Mouse (Mus musculus) erythroblast, embryonic 14.5 days (primary cell): ENCODE data around the gene Pink1. TPM values are rescaled to one million over a fixed set of nuclear protein-coding genes. Genes with fewer than 3 reads are reported as not detected.

Source experiments
- H3K27me3 ChIP-seq: 2 replicates; pipeline ENCODE4 v1.6.1; 2012; ENCODE audit warnings: inconsistent platforms; ENCODE audit not compliant: control insufficient read depth
- H3K36me3 ChIP-seq: 2 replicates; pipeline ENCODE4 v1.6.1; 2012; ENCODE audit warnings: mild to moderate bottlenecking, inconsistent platforms; ENCODE audit not compliant: control insufficient read depth
- H3K4me1 ChIP-seq: 2 replicates; pipeline ENCODE4 v1.6.1; 2012; ENCODE audit warnings: inconsistent platforms; ENCODE audit not compliant: control insufficient read depth
- H3K4me3 ChIP-seq: replicated peaks from 2 replicates; pipeline ENCODE3; 2012; ENCODE audit warnings: moderate library complexity, mild to moderate bottlenecking, inconsistent platforms
- H3K9me3 ChIP-seq: 2 replicates; pipeline ENCODE4 v1.6.1; 2012; ENCODE audit warnings: low read length, inconsistent platforms, mixed read lengths; ENCODE audit not compliant: control insufficient read depth
- GATA1 ChIP-seq: IDR thresholded peaks from 2 replicates; pipeline ENCODE4 v1.6.1; 2012; ENCODE audit warnings: low read length, inconsistent platforms, mixed read lengths
- TAL1 ChIP-seq: IDR thresholded peaks from 3 replicates; pipeline ENCODE4 v1.6.1; 2012; ENCODE audit warnings: low read length, inconsistent platforms, mixed read lengths
- polyA plus RNA-seq: library from polyadenylated mRNA; stranded (reverse); fragments of >175 nt; gene quantifications from 2 replicates; pipeline ENCODE4 v1.2.3, GENCODE M21; 2012

The Pink1 gene
- polyA plus RNA-seq, 1 experiment, result 5.3 TPM

GRCm38 (mm10) chr4:138320711-138321110 lies 5.4 kb downstream of the Pink1 start:
- Histone ChIP-seq H3K4me3 (no peak overlapping the region), H3K36me3 (peaks cover 16% of the 10 kb centered on the region), H3K27me3 (no peaks in the 10 kb centered on the region), H3K4me1 (peaks cover 15% of the 10 kb centered on the region), H3K9me3 (peaks cover 2% of the 10 kb centered on the region; the same call in 1 of the 2 replicates)
- TF ChIP-seq GATA1, result no peak
- no peak for TF ChIP-seq TAL1

DNA sequence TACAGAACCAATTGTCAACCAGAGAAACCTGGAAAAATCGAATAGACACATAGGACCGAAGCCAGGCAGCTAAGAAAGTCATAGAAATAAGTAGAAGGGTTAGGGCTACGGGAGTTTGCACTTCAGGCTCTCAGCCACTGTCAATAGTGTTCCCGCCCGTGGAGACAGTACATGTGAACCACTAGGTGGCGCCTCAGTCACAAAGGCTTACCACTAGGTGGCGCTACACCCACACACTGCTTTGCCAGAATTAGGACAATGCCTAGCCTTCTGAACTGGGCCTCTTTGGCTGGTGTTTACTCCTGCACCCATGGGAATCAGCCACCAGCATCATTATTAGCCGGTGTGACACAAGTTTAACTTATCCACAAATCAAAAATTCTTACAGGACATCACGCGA lies 6.6 kb downstream of the Pink1 start:
- Histone ChIP-seq H3K27me3 (no peaks in the 10 kb centered on the region), H3K36me3 (peaks cover 20% of the 10 kb centered on the region), H3K4me1 (peaks cover 8% of the 10 kb centered on the region), H3K9me3 (peaks cover 2% of the 10 kb centered on the region; the same call in 1 of the 2 replicates), H3K4me3 (no peak overlapping the region)
- no peak for TF ChIP-seq GATA1
- TF ChIP-seq TAL1, result no peak

DNA sequence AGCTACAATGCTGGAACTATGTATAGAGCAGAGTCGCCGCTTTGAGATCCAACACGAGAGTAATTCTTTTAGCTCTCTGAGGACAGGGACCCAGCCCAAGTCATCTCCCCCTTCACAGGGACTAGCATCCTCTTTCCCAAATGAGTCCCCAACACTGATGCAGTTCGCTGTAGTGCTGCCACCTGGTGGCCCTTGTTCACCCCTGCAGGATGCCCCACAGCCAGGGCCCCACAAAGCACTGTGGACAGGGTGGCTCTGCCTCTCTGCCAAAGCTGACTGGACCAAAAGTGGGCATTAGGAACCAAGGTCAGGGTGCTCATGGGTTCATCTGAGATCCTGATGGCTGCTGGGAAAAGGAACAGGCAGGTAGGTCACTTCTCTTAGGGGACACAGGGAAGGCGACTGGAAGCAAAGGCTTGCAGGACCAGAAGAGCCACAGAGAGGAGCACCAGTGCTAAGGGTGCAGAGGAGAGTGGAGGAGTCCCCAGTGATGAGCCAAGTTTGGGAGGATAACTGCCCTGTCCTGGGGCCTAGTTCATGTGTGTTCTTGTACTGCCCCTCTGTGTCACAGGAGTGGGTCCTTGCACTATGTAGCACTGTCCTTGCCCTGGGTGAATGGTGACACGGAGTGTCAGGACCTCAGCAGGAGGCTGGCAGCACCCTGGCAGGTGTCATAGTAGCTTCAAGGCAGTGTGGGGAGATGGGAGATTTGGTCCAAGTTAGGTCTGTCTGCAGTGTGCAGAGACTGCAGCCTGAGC lies 7.4 kb downstream of the Pink1 start:
- peaks cover 2% of the 10 kb centered on the region; the same call in 1 of the 2 replicates for H3K9me3 ChIP-seq
- peaks cover 8% of the 10 kb centered on the region for H3K4me1 ChIP-seq
- H3K27me3 ChIP-seq, result no peaks in the 10 kb centered on the region
- peaks cover 28% of the 10 kb centered on the region for H3K36me3 ChIP-seq
- TF ChIP-seq TAL1 (no peak), GATA1 (no peak)
- no peak overlapping the region for H3K4me3 ChIP-seq

GRCm38 (mm10) chr4:138316369-138316768 lies 9.7 kb downstream of the Pink1 start:
- H3K4me3 ChIP-seq, result no peak overlapping the region
- peaks cover 8% of the 10 kb centered on the region for H3K4me1 ChIP-seq
- H3K36me3 ChIP-seq, result peaks cover 52% of the 10 kb centered on the region
- H3K27me3 ChIP-seq, result no peaks in the 10 kb centered on the region
- peaks cover 2% of the 10 kb centered on the region; the same call in 1 of the 2 replicates for H3K9me3 ChIP-seq
- no peak for TF ChIP-seq GATA1
- no peak for TF ChIP-seq TAL1

DNA sequence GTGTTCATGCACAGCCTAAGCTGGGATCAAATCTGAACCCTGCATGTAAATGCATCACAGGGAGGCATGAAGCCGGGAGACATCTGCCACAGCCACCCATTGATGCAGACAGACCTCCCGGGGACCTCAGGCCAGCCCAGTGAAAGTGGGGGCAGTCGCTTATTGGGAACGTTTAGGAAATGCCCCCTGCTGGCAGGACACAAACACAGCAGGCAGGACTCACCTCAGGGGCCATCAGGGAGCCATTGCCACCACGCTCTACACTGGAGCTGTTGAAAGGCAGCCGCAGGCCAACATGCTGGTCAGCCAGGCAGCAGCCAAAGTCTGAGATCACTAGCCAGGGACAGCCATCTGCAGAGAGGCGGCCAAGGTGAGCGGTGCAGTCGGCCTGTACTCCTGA lies 10.3 kb downstream of the Pink1 start:
- Histone ChIP-seq H3K36me3 (peaks cover 58% of the 10 kb centered on the region), H3K9me3 (peaks cover 2% of the 10 kb centered on the region; the same call in 1 of the 2 replicates), H3K27me3 (no peaks in the 10 kb centered on the region), H3K4me3 (no peak overlapping the region), H3K4me1 (peaks cover 8% of the 10 kb centered on the region)
- TF ChIP-seq TAL1, result no peak
- TF ChIP-seq GATA1, result no peak

DNA sequence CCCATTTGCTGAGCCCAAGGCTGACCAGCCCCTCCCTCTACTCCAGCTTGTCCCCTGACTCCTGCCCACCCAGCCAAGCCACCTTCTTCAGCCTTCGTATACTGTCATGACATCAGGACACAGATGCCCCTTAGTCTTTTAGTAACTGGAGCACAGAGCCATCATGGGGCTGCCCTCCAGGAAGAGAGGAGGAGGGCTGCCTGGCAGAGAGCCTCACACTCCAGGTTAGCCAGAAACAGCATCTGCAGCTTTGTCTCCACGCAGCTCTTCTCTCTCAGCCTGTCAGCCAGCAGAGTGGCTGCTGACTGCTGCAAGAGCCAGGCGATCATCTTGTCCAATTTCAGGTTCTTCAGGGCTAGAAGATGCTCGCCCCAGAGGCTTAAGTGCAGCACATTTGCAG lies 12.3 kb downstream of the Pink1 start:
- no peak for TF ChIP-seq GATA1
- no peak for TF ChIP-seq TAL1
- H3K9me3 ChIP-seq, result peaks cover 2% of the 10 kb centered on the region; the same call in 1 of the 2 replicates
- H3K27me3 ChIP-seq, result no peaks in the 10 kb centered on the region
- H3K4me3 ChIP-seq, result no peak overlapping the region
- H3K36me3 ChIP-seq, result peaks cover 77% of the 10 kb centered on the region
- H3K4me1 ChIP-seq, result peaks cover 2% of the 10 kb centered on the region; the same call in 1 of the 2 replicates

GRCm38 (mm10) chr4:138313021-138313420 lies 13.1 kb downstream of the Pink1 start:
- no peak for TF ChIP-seq TAL1
- no peak for TF ChIP-seq GATA1
- H3K4me1 ChIP-seq, result no peaks in the 10 kb centered on the region
- H3K27me3 ChIP-seq, result no peaks in the 10 kb centered on the region
- peaks cover 2% of the 10 kb centered on the region; the same call in 1 of the 2 replicates for H3K9me3 ChIP-seq
- peaks cover 85% of the 10 kb centered on the region for H3K36me3 ChIP-seq
- H3K4me3 ChIP-seq, result no peak overlapping the region

DNA sequence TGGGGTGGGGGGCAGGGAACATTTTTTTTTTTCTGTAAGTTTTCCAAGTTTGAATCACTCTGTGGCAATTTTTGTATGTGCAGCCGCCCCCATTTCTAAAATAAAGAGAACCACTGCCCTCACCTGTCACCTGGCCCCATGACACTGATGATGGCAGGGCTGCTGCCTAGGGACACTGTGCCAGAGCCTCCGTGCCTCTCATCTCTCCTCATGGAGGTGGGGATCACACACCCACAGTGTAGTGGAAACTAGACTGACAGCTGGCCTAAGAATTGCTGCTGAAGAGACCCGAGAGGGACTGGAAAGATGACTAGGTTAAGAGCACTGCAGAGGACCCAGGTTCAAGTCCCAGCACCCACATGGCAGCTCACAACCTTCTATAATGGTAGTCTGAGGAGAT lies 14.0 kb downstream of the Pink1 start:
- Histone ChIP-seq H3K9me3 (peaks cover 2% of the 10 kb centered on the region; the same call in 1 of the 2 replicates), H3K4me3 (no peak overlapping the region), H3K27me3 (no peaks in the 10 kb centered on the region), H3K36me3 (peaks cover 87% of the 10 kb centered on the region), H3K4me1 (peaks cover 5% of the 10 kb centered on the region)
- no peak for TF ChIP-seq GATA1
- no peak for TF ChIP-seq TAL1

GRCm38 (mm10) chr4:138311595-138311994 lies 14.5 kb downstream of the Pink1 start:
- H3K4me3 ChIP-seq, result no peak overlapping the region

More at GRCm38 (mm10) chr4:138311595-138311994, 14.5 kb downstream of the Pink1 start:
- H3K9me3 ChIP-seq, result peaks cover 2% of the 10 kb centered on the region; the same call in 1 of the 2 replicates
- TF ChIP-seq GATA1, result no peak
- no peak for TF ChIP-seq TAL1
- H3K4me1 ChIP-seq, result peaks cover 7% of the 10 kb centered on the region
- H3K27me3 ChIP-seq, result no peaks in the 10 kb centered on the region
- peaks cover 89% of the 10 kb centered on the region for H3K36me3 ChIP-seq
